Mouse (Mus musculus): Measurements from ENCODE around the gene Robo2.

Gene Robo2

DNA sequence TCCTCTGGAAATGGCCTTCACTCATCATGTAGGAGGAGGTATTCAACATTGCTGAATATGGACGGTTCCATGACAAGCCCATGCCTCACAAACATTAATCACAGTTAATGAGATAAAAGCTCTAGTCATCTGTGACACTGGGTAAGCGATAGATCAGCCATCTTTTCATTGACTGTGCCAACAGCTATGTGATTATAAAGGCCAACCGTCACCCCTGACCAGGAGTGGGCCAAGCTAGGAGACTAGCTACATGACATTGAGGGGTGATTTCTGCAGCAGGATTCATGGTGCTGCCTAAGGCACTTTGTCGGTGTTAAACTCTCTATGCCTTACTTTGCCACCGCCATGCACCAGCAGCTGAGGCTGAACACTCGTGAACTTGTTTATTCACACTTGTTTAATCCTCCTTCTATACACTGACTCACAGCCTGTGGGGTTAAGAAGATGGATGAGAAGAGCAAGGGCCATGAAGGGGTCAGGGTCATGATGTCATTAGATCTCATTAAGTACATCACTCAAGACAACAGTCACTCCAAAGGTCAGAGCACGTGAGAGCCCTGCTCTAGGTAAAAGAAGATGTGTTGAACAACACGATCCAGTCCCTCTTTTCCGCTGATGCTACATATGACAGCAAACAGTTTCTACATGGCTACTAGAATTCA, 72.5 kb downstream of the Robo2 start:
- in situ Hi-C loops (cut with MboI, MseI) = no loop called here

DNA sequence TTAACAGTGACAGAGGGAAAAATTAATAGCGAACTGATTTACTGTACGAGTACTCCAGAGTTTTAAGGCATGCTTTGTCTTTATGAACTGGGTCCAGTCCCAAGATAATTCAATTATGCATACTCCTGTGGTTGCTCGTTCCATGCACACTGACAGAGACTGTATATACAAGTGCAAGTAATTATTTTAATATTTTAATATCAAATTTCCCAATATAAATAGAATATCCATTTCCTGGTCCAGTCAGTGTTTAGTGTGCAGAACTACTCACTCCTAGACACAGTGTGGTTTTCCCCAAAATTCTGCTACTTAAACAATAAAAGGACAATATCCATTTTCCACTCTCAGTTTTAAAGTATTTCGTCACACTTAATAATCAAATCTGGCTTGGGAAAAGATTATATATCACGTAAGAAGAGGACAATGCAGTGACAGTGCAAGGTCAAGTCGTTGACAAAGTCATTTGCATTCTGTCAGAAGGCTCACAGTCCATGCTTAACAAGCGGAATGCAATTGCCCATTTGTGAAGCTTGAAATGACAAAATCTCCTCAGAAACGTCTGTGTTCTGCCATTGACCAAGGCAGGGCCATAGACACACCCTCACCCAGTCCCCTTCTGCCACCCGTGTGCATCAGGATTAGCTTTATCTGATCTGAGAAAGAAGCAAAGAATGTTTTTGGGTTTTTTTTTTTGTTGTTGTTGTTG, 89.8 kb downstream of the Robo2 start:
- in situ Hi-C loops (cut with MboI, MseI) = no loop called here

DNA sequence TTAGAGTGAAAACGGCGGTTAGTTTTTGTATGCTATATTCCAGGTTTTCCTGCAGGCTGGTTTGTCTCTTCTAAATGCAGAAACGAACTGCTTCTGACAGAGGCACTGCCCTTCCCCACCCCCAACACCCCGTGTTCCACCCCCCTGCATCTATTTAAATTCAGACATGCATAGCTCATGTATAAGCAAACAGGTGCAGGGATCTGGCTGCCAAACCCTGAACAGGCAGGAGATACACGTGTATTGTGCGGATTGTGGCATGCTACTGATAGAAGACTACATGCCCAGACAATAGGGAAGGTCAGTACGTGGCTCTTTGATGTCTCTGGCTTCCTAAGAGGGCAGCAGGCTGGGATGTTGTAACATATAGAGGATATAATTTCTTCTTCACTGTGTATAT, 95.5 kb downstream of the Robo2 start:
- in situ Hi-C loops (cut with MboI, MseI) = no loop called here

DNA sequence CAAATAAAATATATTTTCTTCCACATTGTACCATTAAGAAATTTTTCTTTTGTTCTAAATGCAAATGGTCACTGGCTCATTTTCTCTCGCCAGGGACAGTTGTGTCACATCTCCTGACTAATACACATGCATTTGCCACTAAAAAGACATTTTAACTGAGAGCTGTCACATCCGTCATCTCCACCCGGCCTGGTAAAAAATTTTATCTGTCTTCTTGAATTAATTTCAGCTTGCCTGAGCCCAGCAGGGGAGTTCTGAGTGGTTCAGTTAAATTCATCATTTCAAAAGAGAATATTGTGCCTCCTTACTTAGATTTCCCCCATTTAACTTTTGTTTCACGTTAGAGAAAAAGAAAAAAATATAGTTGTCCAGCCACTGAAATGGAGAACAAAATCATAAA, 98.4 kb downstream of the Robo2 start:
- in situ Hi-C loops (cut with MboI, MseI) = no loop called here

DNA sequence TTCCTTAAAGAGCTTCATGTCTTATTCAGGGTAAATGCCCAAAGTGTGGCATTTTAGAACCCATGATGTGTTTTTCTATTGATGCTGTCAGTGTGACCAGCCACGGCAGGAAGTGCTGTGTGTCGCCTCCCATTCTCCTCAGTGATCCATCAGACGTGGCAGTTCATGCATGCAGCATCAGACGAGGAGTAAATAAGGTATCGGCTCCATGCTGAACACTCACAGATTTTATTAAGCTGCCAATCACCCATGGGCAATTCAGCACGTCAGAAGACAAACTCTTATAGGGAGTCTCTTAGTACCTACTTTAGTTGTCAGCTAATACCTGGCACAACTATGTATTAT, 104.1 kb downstream of the Robo2 start:
- in situ Hi-C loops (cut with MboI, MseI) = no loop called here

DNA sequence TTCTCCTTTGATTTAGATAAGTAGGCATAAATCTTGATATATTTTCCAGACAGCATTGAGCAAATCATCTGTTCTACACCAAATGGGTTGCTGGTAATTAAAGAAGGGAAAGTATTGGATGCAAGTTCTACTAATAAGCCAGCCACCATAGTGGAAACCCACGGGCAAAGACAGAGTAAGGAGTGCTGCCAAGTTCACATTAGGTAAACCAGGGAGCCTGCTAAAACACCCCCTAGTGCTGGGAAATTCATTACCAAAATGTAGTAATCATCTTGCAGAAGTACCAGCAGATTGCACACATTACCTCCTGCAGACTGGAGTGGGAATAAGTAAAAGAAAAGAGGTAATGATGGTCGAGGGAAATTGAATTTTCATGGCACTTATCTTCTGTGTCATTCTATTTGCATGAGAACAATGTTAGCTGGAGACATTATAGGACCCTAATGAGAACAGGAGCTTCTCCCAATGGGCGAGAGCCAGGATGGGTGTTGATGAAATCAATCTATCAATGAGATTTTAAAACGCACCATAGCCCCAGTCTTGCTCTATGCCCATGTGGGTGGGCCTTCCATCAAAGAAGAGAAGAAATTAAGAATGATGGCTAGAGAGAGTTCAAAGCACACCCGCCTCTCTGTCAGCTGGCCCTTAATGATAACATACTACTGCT, 104.6 kb downstream of the Robo2 start:
- in situ Hi-C loops (cut with MboI, MseI) = no loop called here

DNA sequence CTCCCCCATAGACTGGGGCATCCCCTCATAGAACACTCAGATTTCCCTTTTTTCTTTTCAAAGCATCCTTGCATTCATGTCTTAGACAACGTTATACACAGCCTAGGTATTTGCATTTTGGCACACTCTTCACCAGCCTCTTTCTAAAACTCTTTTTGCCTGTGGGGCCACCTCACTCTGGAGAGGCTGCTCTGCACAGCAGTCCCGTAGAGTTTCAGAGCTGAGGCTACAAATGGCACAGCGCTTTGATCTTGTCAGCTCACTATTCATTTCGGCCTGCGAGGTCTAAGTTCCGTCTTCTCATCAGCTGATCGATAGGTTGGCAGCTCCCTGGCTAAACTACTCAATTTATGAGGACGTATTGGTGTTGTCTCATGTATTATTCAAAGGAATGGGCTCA, 123.7 kb downstream of the Robo2 start:
- in situ Hi-C loops (cut with MboI, MseI) = no loop called here

DNA sequence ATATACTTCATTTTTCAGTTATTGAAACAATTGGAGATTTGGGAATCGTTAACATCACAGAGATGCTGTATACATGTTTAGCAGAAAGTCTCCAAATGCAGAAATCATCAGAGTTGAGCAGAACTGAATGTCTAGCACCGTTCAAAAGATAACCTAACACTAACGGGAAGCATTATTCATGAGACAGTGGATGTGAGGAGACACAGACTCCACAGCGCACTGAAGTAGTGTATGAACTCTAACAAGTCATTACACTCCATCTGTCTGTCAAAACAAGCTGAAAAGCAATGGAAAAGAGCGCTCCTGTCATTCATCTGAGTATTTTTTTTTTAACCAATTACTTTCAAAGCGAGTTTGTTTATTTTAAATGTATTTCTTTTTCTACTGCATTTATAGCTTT, 129.1 kb downstream of the Robo2 start:
- in situ Hi-C loops (cut with MboI, MseI) = no loop called here

DNA sequence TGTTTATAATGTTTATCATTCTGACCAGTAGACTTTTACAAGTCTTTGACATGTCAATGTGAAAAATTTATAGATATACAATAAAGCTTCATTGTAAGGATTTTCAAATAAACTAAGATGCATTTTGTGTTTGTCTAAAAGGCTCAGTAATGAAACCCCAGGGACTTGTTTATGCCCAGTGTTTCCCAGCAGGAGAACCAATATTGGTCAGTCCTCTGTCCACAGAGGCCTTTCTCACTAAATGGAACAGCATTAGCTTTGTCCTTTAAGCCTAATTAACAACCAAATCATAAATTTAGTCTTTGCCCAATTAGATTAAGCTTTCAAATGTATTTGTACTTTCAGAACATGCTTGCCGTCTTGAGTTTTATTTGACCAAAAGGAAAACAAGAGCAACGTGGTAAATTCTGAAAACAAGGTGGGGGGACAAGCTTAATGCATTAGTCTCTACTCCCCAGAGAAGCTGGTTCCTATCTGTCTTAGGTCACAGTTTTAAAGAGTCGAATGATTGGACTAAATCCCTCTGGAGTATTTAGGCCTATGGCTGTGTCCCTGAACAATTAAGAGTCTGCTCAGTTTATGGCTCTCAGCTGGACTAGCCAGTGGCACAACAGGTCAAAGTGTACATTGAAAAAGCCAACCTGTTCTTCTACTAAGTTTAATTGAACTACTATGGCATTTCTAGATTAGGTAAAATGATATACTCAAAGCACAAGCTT, 134.6 kb downstream of the Robo2 start:
- in situ Hi-C loops (cut with MboI, MseI) = no loop called here

DNA sequence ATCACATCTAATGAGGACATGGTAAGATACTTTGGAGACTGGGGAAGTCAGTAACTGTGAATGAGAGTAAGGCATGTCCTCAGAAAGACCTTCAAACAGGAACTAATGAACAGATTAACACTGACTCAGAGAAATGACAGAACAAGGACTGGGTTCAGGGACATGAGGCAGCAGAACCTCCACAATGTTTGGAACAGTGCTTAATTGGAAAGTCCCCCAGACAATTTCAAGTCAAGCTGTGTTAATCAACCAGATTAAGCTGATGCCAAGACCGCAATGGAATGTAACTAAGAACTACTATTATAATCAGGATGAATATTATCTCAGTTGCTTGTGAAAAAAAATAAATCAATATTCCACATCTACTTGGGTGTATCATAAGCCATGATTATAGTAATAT, 137.0 kb downstream of the Robo2 start:
- in situ Hi-C loops (cut with MboI, MseI) = no loop called here

DNA sequence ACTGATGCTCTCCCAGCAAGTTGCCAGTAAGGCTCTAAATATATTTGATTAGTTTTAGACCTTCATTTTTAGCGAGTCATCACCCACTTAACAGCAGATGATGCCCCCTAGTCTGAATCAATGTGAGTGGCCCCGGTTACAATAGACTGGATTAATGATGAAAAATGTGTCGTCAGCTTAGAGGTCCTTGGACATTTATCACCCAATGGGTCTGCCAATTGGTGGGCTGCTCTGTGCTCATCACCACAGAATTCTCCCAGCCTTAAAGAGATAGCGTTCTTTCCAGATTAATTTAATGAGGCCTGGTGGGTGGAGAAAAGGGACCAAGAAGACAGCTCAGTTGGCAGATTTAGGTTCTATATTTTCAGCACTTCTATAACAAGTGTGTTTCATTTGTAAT, 138.6 kb downstream of the Robo2 start:
- in situ Hi-C loops (cut with MboI, MseI) = no loop called here

DNA sequence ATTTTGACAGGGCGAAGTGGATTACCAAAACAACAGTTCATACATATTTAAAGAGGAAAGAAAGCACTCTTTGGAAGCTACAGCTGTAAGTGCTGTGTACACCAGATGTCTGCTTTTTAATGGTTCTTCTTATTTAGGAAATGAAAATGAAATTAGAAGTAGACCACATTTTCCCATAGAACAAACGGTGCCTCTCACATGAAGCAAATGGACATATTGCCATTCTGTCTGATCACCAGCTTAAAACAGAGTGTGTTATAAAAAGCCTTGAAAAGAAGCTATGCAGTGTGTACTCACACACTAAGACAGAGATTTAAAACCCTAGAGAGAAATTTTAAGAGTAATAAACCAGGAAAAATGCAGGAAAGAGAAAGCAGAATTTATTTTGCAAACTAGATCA, 153.4 kb downstream of the Robo2 start:
- in situ Hi-C loops (cut with MboI, MseI) = no loop called here

DNA sequence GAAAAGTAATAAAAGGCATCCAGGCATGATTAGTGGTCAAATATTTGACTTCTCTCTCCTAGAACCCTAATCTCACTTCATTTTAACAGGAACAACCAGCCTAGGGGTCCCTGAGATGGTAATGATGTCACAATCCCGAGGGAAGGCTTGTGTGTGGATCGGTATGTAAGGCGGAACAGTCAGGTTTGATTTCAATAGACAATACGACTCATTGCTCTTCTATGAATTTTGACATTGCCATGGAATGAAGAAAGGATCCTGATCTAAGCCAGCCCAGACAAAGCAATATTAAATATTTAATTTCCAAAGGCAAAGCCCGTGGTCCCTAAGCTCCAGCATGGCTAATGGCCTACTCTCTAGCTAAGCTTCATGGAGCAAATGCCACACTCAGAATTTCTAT, 167.2 kb downstream of the Robo2 start:
- in situ Hi-C loops (cut with MboI, MseI) = no loop called here

DNA sequence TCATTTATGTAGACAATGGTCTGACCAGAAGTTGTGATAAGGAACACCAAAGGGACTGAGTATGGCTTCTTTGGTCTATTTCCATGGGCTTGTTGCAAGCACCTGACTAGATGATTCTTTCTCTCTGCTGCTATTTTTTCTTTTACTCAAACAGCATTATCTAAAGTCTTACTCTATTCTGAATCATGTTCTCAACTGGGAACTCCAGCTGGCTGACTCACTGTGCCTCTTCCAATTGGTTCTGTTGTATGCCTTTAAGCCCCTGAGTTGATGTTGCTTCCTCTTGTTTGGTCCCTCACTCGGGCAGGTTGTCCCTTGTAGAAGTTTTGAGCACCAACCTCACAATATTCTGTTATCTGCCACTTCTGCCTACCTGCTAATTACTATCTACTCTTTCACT, 170.1 kb downstream of the Robo2 start:
- in situ Hi-C loops (cut with MboI, MseI) = no loop called here

DNA sequence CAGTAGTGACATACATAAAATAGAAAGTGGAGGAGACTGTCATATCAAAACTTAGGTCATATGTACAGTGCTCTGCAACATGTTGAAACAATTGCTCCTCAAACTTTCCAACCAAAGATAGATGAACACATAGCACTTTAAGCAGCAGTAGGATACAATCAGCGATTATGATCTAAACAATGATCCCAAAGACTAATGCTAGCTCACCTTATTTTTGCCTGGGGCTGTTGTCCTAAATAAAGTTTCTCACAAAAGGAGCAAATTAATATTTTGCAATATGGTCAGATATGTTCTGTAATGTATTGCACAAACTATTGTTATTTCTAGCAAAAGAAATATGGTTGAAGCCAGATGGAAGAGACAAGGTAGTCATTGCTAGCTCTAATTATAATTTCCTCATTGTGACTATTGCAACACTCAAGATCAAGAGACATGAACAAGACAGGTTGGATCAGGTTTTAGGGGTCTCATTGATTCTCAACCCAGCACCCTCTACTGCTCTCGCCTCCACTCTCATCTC, 174.2 kb downstream of the Robo2 start:
- in situ Hi-C loops (cut with MboI, MseI) = no loop called here

DNA sequence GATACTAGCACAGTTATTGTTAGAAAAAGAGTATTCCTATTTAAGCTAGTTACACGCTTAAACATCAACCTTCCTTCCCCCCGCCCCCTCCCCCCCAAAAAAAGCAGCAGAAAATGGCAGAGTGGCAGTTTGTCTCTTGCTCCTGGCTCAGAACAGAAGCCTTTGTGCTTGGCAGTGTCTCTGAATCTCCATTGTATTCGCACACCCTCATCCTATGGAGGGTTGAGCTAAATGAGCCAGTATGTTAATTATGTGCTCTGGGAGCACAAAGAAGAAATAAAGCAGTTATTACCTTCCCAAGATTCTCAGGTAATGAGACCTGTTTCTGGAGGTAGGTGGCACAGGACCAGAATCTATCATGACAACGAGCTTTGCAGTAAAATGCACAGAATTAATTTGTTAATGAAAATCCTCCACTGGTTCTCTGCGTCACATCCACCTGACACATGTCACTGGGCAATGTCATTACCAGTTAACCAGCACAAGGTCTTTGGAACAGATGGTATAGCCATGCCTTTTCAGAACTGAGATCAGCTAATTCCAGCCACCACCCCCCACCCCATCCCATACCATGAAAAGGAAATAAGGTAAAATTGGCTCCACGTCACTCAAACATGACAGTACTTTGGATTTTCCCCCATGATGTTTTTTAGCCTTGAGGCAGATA, 177.1 kb downstream of the Robo2 start:
- in situ Hi-C loops (cut with MboI, MseI) = no loop called here

DNA sequence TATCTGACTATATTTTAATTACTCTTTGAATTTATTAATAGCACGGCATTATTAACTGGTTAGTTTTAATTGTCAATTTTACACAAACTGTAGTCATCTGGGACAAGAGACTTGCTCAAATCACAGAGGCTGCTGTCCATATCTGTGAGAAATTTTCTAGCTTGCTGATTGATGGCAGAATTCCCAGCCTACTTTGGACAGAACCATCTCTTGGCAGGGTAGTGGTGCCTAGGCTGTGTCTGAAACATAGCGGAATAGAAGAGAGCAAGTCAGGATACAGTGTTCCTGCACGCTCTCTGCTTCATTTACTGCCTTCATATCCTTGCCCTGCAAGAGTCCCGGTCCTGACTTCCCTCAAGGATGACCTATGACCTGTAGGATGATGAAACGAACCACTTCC, 178.0 kb downstream of the Robo2 start:
- in situ Hi-C loops (cut with MboI, MseI) = no loop called here

DNA sequence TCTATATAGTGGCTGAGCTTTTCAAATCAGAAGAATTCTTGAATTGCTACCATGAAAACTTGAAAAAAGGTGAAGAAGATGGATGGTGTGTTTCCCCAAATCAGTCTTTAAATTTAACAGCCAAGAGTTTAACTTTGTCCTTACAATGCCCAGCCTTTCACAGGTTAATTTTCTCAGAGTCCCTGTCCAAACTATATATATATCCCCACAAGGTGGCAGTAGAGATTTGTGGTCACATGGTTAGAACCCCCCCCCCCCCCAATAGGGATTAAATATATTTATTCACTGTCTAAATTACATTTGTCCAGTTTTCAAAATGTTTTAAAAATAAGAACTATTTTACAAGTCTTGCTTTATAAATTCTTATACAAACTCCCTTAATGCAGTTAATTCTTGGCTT, 184.3 kb downstream of the Robo2 start:
- in situ Hi-C loops (cut with MboI, MseI) = no loop called here

DNA sequence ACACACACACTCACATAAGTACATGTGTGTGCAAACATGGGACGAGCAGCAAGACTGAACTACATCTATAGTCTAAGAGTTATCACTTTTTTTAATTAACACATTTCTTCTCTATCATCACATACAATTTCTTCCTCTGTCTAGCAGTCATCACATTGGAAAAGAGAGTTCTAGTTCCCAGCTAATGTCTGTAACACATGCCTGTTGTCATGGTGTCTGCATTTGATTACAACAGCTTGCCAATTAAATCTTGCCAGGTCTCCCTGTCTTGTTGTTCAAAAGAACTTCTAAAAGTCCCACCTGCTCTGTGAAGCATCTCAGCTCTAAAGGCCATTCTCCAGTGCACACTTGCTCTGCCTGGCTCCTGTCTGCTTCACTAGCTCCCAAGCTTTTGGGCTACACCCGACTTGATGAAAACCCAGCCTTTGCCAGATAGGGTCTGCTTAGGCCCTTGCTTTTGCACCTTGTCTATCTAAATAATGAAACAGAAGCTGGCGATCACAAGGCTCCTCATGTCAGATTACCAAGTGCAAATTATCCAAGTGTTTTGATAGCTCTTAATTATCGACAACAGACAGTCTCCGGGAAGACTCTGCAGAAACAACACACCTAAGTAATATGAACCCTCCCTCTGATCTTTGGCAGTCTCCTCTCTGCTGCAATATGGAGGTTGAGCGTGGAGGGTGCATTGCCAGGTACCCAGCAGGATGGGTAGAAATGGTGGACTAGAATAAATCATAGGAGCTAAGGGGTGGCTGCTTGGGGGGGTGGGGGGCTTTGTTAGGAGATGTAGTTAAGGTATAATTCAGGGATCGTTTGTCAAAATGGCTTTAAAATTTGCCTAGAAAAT, 186.0 kb downstream of the Robo2 start:
- in situ Hi-C loops (cut with MboI, MseI) = no loop called here

DNA sequence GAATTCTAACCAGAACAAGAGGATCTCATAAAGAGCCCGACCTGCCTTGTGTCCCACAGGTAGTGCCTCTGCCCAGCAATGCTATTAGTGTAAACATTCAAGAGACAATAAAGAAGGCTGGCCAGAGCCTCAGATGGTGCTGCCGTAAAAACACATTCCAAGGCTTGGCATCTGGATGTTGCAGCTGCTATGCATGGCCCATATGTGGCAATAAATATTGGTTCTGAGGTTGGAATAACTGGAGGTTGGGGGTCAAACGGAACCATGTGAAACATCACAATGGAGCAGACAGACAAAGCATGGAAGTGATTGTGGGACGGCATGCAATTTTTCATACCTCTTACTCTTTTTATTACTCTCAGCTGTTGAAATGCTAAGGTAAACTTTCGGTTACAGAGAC, 189.1 kb downstream of the Robo2 start:
- in situ Hi-C loops (cut with MboI, MseI) = no loop called here

DNA sequence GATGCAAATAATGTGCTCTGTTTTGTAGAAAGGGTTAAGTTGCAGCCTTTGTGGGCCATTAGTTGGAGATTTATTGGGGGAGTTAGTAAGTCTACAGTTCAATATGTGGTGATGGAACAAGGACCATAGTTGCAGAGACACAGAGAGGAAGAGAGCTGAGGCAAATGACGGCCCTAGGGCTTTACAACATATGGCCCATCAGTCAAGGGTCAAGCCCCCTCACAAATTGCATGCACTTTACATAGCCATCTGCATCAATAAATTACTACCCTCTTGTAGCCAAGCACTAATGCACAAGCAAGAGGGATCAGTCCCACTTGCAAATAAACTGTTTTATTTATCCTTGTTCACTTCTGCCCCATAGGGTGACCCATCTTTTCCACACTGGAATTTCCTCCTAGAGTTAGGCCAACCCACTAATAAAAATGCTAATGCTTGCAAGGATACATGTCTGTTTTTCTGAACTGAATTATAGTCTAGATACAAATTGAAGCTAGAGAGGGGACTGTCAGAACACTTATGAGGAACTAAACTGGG, 194.7 kb downstream of the Robo2 start:
- in situ Hi-C loops (cut with MboI, MseI) = no loop called here

Data from T-helper 17 cell (primary cell).